Mouse (Mus musculus) liver, postnatal 0 days (tissue): ENCODE results near the gene Nipal1.

Source experiments
- CTCF ChIP-seq: sonication (generic); IDR thresholded peaks from 2 replicates; pipeline ENCODE4 v1.5.1; 2016; ENCODE audit warnings: antibody characterized with exemption, low read depth
- EP300 ChIP-seq: IDR thresholded peaks from 2 replicates; pipeline ENCODE4 v1.6.1; 2016; ENCODE audit warnings: antibody characterized with exemption, low read depth, mild to moderate bottlenecking

DNA sequence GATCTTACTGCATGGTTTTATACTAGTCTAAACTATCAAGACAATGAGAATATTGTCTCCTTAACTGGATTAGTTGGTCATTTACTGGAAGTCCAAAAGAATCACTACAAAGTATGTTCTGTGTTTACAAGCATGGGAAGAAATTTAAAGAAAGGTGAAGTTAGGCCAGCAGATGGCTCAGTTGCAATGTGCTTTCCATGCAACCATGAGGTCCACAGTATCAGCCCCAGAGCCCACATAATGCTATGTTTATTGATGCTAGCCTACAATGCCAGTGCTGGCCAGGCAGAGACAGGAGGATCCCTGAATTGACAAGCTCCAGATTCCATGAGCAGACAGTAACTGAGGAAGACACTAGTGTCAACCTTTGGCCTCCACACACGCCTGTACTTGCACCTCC is 26.6 kb upstream of the Nipal1 start:
- no peak for TF ChIP-seq EP300
- TF ChIP-seq CTCF: 0 out of 2 replicates have a peak, but pooled peaks have one; percentile 27
